Mouse (Mus musculus): ENCODE measurements around the gene 4930444G20Rik. TPM values are rescaled to one million over a fixed set of nuclear protein-coding genes. Genes with fewer than 3 reads are reported as not detected.
"Not testable (repeated sequence)": the region's sequence is repeated elsewhere in the genome, so short reads cannot be mapped to it uniquely, and the experiment has no call there.

4930444G20Rik gene
- polyA plus RNA-seq, 1 experiment from 2014 or later = not detected

DNA sequence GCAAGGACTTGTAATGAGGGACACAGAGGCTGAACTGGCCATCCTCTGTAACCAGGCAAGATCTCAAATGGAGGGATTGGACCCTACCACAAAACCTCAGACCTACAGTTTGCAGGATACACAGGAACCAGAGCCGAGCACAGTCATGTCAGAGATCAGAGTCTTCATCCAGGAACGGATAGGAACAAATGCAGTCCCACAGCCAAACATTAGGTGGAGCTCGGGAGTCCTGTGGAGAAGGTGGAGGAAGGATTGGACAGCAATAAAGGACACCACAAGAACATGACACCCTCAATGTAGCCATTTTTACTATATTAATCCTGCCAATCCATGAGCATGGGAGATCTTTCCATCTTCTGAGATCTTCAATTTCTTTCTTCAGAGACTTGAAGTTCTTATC lies 31.6 kb downstream of the 4930444G20Rik start:
- H3K4me2 ChIP-seq (replicated peaks; ENCODE audit: low read depth, low read length); H3K4me3 ChIP-seq (ENCODE audit: low read depth, low read length); H3K9ac ChIP-seq (replicated peaks; ENCODE audit: low read depth, low read length); ATAC-seq (ENCODE audit: insufficient number of reproducible peaks, insufficient read depth, low FRiP score, low read depth); H3K27ac ChIP-seq (ENCODE audit: low read length); H3K4me1 ChIP-seq (ENCODE audit: control insufficient read depth, insufficient read depth, low read length); H3K27me3 ChIP-seq (ENCODE audit: control insufficient read depth, insufficient read depth, low read length); H3K36me3 ChIP-seq (ENCODE audit: control insufficient read depth, insufficient read depth, low read length); H3K9me3 ChIP-seq (ENCODE audit: control insufficient read depth, low read depth, low read length): not testable (repeated sequence)
- whole genome bisulfite sequencing = 5% methylated on average over 3 of the region's 3 CpGs

DNA sequence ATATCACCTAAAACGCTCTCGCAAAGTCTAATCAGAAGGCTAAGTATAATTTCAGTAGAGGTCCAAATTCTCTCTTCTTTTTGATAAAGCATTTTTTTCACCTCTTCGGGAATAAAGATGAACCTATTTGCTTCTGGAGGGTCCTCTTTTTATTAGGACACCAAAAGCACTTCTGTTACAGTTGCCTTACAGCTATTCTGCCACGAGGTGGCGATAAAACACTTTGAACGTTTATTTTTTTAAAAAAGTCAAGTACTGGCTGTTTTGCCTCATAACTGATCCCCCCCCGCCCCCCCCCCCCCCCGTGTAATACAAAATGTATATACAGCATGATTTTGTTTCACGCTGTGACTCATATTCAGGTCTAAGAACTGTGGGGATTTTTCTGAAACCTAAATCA lies 33.6 kb downstream of the 4930444G20Rik start:
- no peak overlapping the region for H3K4me2 ChIP-seq (replicated peaks; ENCODE audit: low read depth, low read length)

DNA sequence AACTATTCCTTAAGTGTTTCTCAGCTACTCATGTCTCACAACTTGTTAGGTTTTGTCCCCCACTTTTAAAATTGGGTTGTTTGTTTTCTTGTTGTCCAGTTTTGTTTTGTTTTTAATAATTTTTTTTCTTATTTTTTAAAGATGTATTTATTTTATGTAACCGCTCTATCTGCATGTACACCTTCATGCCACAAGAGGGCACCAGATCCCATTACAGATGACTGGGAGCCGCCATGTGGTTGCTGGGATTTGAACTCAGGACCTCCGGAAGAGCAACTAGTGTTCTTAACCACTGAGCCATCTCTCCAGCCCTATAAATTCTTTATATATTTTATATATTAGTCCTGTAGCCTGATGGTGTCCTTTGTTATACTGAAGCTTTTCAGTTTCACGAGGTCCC lies 49.3 kb downstream of the 4930444G20Rik start:
- no peak overlapping the region for H3K27ac ChIP-seq (ENCODE audit: low read length)
- no peaks in the 10 kb centered on the region for H3K4me1 ChIP-seq (ENCODE audit: control insufficient read depth, insufficient read depth, low read length)
- H3K4me2 ChIP-seq (replicated peaks; ENCODE audit: low read depth, low read length) = no peak overlapping the region
- WGBS = 94% methylated on average over 4 of the region's 4 CpGs
- H3K4me3 ChIP-seq (ENCODE audit: low read depth, low read length) = no peak overlapping the region
- H3K36me3 ChIP-seq (ENCODE audit: control insufficient read depth, insufficient read depth, low read length) = no peaks in the 10 kb centered on the region
- H3K9ac ChIP-seq (replicated peaks; ENCODE audit: low read depth, low read length) = no peak overlapping the region
- ATAC-seq (ENCODE audit: insufficient number of reproducible peaks, insufficient read depth, low FRiP score, low read depth) = no peak
- H3K9me3 ChIP-seq (ENCODE audit: control insufficient read depth, low read depth, low read length) = no peaks in the 10 kb centered on the region
- no peaks in the 10 kb centered on the region for H3K27me3 ChIP-seq (ENCODE audit: control insufficient read depth, insufficient read depth, low read length)

More for the DNA sequence above, 33.6 kb downstream of the 4930444G20Rik start:
- 8% methylated on average over 9 of the region's 9 CpGs for WGBS
- Histone ChIP-seq H3K4me1 (ENCODE audit: control insufficient read depth, insufficient read depth, low read length) (no peaks in the 10 kb centered on the region), H3K27me3 (ENCODE audit: control insufficient read depth, insufficient read depth, low read length) (no peaks in the 10 kb centered on the region), H3K27ac (ENCODE audit: low read length) (no peak overlapping the region), H3K36me3 (ENCODE audit: control insufficient read depth, insufficient read depth, low read length) (no peaks in the 10 kb centered on the region), H3K9me3 (ENCODE audit: control insufficient read depth, low read depth, low read length) (no peaks in the 10 kb centered on the region; the same call in 1 of the 2 replicates), H3K9ac (replicated peaks; ENCODE audit: low read depth, low read length) (no peak overlapping the region), H3K4me3 (ENCODE audit: low read depth, low read length) (no peak overlapping the region)
- no peak for ATAC-seq (ENCODE audit: insufficient number of reproducible peaks, insufficient read depth, low FRiP score, low read depth)

DNA sequence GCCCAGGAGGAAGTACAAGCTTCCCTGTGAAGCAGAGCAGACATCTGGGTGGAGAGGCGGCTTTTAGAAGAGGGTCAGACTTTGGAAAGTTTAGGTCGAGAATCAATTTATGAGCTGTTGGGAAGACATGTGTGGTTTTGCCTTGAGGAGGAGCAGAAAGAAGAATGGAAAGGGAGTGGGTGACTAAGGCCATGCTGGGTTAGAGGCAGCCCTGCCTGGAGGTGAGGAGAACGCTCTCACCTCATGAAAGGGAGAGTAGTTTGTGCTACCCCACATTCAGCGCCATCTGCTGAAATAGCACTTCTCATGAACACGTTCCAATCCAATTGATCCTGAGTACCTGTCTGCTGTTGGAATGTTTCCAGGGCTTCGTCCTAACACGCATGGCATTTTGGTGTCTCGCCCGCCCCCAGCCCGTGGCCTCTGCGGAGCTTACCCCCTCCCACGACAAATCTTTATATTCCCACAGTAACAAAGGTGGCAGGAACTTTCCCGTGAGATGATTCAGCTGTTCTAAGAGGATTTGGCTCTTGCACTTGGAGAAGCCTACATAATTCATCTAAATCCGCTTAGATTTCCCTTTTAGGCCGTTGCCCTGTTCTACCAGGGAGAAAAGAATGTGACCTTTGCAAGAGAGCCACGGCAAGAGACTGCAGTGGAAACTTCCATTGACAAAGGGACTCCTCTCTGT lies 50.3 kb downstream of the 4930444G20Rik start:
- H3K36me3 ChIP-seq (ENCODE audit: control insufficient read depth, insufficient read depth, low read length) = no peaks in the 10 kb centered on the region
- no peaks in the 10 kb centered on the region for H3K27me3 ChIP-seq (ENCODE audit: control insufficient read depth, insufficient read depth, low read length)

More for the DNA sequence above, 50.3 kb downstream of the 4930444G20Rik start:
- Histone ChIP-seq H3K27ac (ENCODE audit: low read length) (no peak overlapping the region), H3K4me3 (ENCODE audit: low read depth, low read length) (no peak overlapping the region), H3K4me1 (ENCODE audit: control insufficient read depth, insufficient read depth, low read length) (no peaks in the 10 kb centered on the region), H3K9me3 (ENCODE audit: control insufficient read depth, low read depth, low read length) (no peaks in the 10 kb centered on the region), H3K4me2 (replicated peaks; ENCODE audit: low read depth, low read length) (no peak overlapping the region), H3K9ac (replicated peaks; ENCODE audit: low read depth, low read length) (no peak overlapping the region)
- no peak; the same call in 1 of the 2 replicates for ATAC-seq (ENCODE audit: insufficient number of reproducible peaks, insufficient read depth, low FRiP score, low read depth)
- WGBS = 35% methylated on average over 16 of the region's 16 CpGs

Other genes with a start within 250 kb of the 4930444G20Rik start
- gene Sgk1, start 185.9 kb downstream of the 4930444G20Rik start, polyA plus RNA-seq (2014; fragmentation: Nextera tagmentation; extraction: Ambion mirVana) = 22.2 and 26.6 TPM in 2 replicates
- gene E030030I06Rik, start 81.2 kb upstream of the 4930444G20Rik start, polyA plus RNA-seq (2014; fragmentation: Nextera tagmentation; extraction: Ambion mirVana) = 31.4 and 36.3 TPM in 2 replicates
- gene Raet1e, start 90.5 kb upstream of the 4930444G20Rik start, polyA plus RNA-seq (2014; fragmentation: Nextera tagmentation; extraction: Ambion mirVana) = 11.3 and 12.5 TPM in 2 replicates
- 0.78 and 1.1 TPM in 2 replicates for gene H60b, start 90.5 kb upstream of the 4930444G20Rik start, polyA plus RNA-seq (2014; fragmentation: Nextera tagmentation; extraction: Ambion mirVana)

All from stomach, embryonic 14.5 days (tissue).